Mouse (Mus musculus): ENCODE data around the gene Acadm.

Acadm gene

DNA sequence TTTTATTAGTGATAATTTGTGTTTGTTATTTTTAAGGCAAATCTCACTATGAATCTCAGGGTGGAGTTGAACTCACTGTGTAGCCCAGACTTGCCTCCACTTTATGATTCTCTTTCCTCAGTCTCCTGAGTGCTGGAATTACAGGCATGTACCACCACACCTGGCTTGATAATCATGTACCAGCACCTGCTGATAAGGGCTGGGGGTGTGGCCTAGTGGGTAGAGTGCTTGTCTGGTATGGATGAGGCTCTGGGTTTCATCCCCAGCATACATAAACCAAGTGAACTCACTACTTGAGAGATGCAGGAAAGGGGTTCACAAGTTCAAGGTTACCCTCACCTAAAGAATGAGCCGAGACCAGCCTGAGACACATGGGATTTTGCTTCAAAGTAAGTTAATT lies 42.5 kb downstream of the Acadm start:
- no peak for DNase-seq (ENCODE audit: low spot score)

GRCm38 (mm10) chr3:153897216-153897615 lies 47.2 kb downstream of the Acadm start:
- no peak for DNase-seq (ENCODE audit: low spot score)

DNA sequence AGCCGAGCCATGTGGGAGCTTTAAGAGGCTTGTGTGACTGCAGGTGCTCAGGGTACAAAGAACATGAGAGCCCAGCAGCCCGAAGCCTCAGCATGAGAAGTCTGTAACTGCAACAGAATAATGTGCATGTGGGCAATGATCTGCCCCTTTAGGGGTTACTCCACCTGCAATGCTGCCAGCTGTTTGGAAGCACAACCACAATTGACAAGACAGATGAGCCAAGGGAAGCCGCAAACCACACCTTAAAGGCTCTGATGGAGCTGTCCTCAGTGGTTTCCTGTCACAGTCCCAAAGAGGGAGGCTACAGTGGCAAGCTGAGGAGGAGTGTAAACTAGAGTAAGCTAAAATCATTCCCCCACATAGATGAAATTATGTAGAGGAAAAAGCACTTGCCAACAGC lies 49.0 kb downstream of the Acadm start:
- no peak for DNase-seq (ENCODE audit: low spot score)

- DNase-seq (ENCODE audit: low spot score): no peak
These were observed 55.1 kb downstream of the Acadm start for GRCm38 (mm10) chr3:153889188-153889781.

DNA sequence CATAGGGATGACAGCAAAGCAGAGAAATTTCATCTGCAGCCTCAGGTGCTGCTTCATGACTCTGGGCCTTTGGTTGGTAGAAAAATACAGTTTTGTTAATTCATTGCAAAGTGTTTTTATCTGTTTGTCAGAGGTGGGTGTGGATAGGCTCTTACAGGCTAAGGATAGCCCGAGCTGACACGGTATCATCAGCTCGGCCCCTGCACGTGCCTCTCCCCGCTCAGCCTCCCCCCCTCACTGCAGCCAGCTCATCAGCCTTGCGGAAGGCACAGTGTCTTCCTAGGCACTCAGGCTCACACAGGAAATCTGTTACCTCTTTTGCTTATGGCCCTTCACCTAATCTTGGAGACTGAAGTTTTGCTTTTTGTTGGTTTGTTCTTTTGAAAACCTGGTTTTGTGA lies 56.3 kb downstream of the Acadm start:
- DNase-seq (ENCODE audit: low spot score): no peak

DNA sequence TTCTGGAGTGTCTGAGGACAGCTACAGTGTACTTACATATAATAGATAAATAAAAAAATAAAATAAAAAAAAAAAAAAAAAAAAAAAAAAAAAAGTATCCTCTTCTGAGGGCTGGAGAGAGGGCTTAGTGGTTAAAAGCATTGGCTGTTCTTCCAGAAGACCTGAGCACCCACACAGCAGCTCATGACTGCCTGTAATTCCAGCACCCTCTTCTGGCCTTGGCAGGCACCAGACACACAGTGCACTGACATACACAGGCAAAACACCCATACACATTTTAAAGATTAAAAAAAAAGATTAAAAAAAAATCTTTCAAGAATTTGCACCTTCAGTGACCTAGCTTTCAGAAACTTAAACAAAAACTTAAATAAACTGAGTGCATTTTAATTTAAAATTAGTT lies 58.1 kb downstream of the Acadm start:
- no peak for DNase-seq (ENCODE audit: low spot score)
